In the genomic region with DNA sequence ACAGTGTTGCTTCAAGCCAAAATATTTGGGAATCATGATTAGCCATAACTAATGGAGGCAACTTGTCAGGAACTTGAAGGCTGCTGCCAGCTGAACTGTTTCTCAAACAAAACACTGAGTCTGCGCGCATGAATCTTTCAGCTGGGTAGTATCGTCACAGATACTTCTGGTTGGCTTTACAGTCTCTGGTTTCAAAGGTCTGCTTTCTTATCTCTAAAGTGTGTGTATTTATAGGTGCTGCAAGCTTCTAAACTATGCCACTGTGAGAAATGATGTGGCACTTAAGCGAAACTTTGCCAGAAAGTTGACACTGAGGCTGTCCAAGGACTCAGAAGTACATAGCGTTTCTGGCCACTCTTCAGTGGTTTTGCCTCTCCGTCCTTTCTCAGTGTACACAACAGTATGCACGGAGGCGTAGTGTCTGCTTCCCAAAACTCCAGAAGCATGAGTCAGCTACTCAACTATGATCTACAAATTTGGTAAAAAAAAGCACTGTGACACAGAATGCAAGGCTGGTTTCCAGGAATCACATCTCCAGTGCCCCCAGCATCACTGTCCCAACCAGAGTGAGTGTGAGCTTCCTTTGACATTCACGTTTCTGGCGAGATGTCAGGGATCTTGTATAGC, we compare ENCODE assay signal across 12 mouse cellular contexts. TPM values are rescaled to one million over a fixed set of nuclear protein-coding genes. Genes with fewer than 3 reads are reported as not detected.
DNase-seq lines count a peak whose midpoint lies in the region; ATAC-seq and TF ChIP-seq lines count a peak whose summit lies in the region.
"Had no signal": no experiment of that assay in that cellular context is flagged by ENCODE, and none has a peak within 500 bp of the region (broad histone marks: within the 10 kb centered on the region; RNA-seq: fewer than 3 reads in every experiment).

No protein-coding gene starts in this region.

- peaks cover 0 to 5% of the 10 kb centered on the region in 2 experiments; a peak in 1 of 4 replicates for H3K4me1 ChIP-seq in CH12.LX (ENCODE audit: control insufficient read depth in 1 of 2, insufficient read depth in 2 of 2)
- peaks cover 23% of the 10 kb centered on the region for H3K4me1 ChIP-seq in heart, embryonic 12.5 days (replicated peaks)
- no peaks in the 10 kb centered on the region for H3K4me1 ChIP-seq in lung, embryonic 16.5 days (replicated peaks; ENCODE audit: control insufficient read depth, insufficient read depth, low read length)
- no peaks in the 10 kb centered on the region for H3K4me1 ChIP-seq in thymus, adult 2 months (replicated peaks; ENCODE audit: control insufficient read depth, insufficient read depth, low read length)
- H3K4me1 ChIP-seq in hindbrain, embryonic 16.5 days (ENCODE audit: control insufficient read depth, insufficient read depth, low read depth, low read length): no peaks in the 10 kb centered on the region

- no peaks in the 10 kb centered on the region for H3K79me2 ChIP-seq in CH12.LX (replicated peaks; ENCODE audit: control insufficient read depth, extremely low read depth, insufficient read depth, poor library complexity, severe bottlenecking)

- H3K27ac ChIP-seq in CH12.LX (ENCODE audit: insufficient read depth, low read depth): no peak overlapping the region
- H3K27ac ChIP-seq in heart, embryonic 12.5 days (ENCODE audit: poor library complexity, severe bottlenecking): peak overlapping the region; percentile 91
- H3K27ac ChIP-seq in lung, embryonic 16.5 days (ENCODE audit: low read length): peak overlapping the region; percentile 82
- no peak overlapping the region for H3K27ac ChIP-seq in thymus, adult 2 months (ENCODE audit: control insufficient read depth, insufficient read depth, low read length)
- no peak overlapping the region for H3K27ac ChIP-seq in hindbrain, embryonic 16.5 days (ENCODE audit: low read depth, low read length)
- H3K27ac ChIP-seq: liver, embryonic 14.5 days had no signal

- TF ChIP-seq EP300 in CH12.LX (IDR thresholded peaks at IDR 0.05; ENCODE audit: low read length): no peak

- no peaks in the 10 kb centered on the region for H3K27me3 ChIP-seq in CH12.LX (replicated peaks)
- H3K27me3 ChIP-seq in heart, embryonic 12.5 days (replicated peaks): no peaks in the 10 kb centered on the region
- no peaks in the 10 kb centered on the region for H3K27me3 ChIP-seq in lung, embryonic 16.5 days (ENCODE audit: control insufficient read depth, insufficient read depth, low read depth, low read length)
- H3K27me3 ChIP-seq in thymus, adult 2 months (ENCODE audit: control insufficient read depth, insufficient read depth, low read length): no peaks in the 10 kb centered on the region
- H3K27me3 ChIP-seq in hindbrain, embryonic 16.5 days (replicated peaks; ENCODE audit: control insufficient read depth, insufficient read depth, low read length): no peaks in the 10 kb centered on the region

- H3K36me3 ChIP-seq in CH12.LX (replicated peaks in 1 of 2; ENCODE audit: control insufficient read depth in 1 of 2, insufficient read depth in 1 of 2, low read length in 1 of 2): no peaks in the 10 kb centered on the region
- no peaks in the 10 kb centered on the region for H3K36me3 ChIP-seq in heart, embryonic 12.5 days
- H3K36me3 ChIP-seq in lung, embryonic 16.5 days (ENCODE audit: control insufficient read depth, insufficient read depth, low read length): no peaks in the 10 kb centered on the region
- no peaks in the 10 kb centered on the region for H3K36me3 ChIP-seq in thymus, adult 2 months (ENCODE audit: control insufficient read depth, insufficient read depth, low read length)
- H3K36me3 ChIP-seq in hindbrain, embryonic 16.5 days (ENCODE audit: control insufficient read depth, insufficient read depth, low read length): no peaks in the 10 kb centered on the region

- peak; percentile 66 for ATAC-seq in heart, embryonic 12.5 days (ENCODE audit: insufficient number of reproducible peaks, low FRiP score)
- peak; percentile 91 for ATAC-seq in lung, embryonic 16.5 days (ENCODE audit: low read depth)
- ATAC-seq in hindbrain, embryonic 16.5 days: no peak
- ATAC-seq: forebrain, postnatal 0 days had no signal

- TF ChIP-seq POLR2A in CH12.LX (IDR thresholded peaks at IDR 0.05; ENCODE audit: low read depth, low read length): no peak
- no peak for TF ChIP-seq POLR2A in thymus, adult 2 months (IDR thresholded peaks at IDR 0.05; ENCODE audit: control insufficient read depth, extremely low read depth, insufficient read depth, low read length, poor library complexity)

- H3K4me3 ChIP-seq in CH12.LX (replicated peaks in 1 of 3; ENCODE audit: low read depth in 2 of 3, low read length in 2 of 3, poor library complexity in 1 of 3): no peak overlapping the region
- no peak overlapping the region for H3K4me3 ChIP-seq in heart, embryonic 12.5 days
- no peak overlapping the region for H3K4me3 ChIP-seq in lung, embryonic 16.5 days (ENCODE audit: low read length)
- no peak overlapping the region for H3K4me3 ChIP-seq in thymus, adult 2 months (ENCODE audit: control insufficient read depth, insufficient read depth, low read length)
- no peak overlapping the region for H3K4me3 ChIP-seq in hindbrain, embryonic 16.5 days (ENCODE audit: low read length)

- in situ Hi-C loops in CH12.LX (cut with MboI; ENCODE audit: low pct_ligation_motif_present, low pct_unique_long_range_greater_than_20kb, low sequenced_read_pairs): no loop called here

- no peak for TF ChIP-seq RAD21 in CH12.LX (IDR thresholded peaks at IDR 0.05; ENCODE audit: low read depth, low read length)

- TF ChIP-seq CTCF in CH12.LX (conservative IDR thresholded peaks at IDR 0.05 in 1 of 2, IDR thresholded peaks at IDR 0.05 in 1 of 2; ENCODE audit: low read depth in 2 of 2, low read length in 2 of 2): no peak
- TF ChIP-seq CTCF in thymus, adult 2 months (IDR thresholded peaks at IDR 0.05; ENCODE audit: borderline replicate concordance, control insufficient read depth, extremely low read depth, insufficient read depth, low read length, poor library complexity): no peak

- dilution Hi-C loops in CH12.LX (cut with MboI; ENCODE audit: extremely low pct_ligation_motif_present, extremely low pct_unique_long_range_greater_than_20kb, low sequenced_read_pairs): no loop called here

- H3K4me2 ChIP-seq in CH12.LX (ENCODE audit: insufficient read depth, low read depth, poor library complexity, severe bottlenecking): peak overlapping the region; percentile 49
- H3K4me2 ChIP-seq in heart, embryonic 12.5 days: peak overlapping the region; percentile 43
- 0 out of 2 replicates have a peak overlapping the region, but pooled peaks have one; percentile 7 for H3K4me2 ChIP-seq in lung, embryonic 16.5 days (ENCODE audit: low read depth, low read length)
- H3K4me2 ChIP-seq in hindbrain, embryonic 16.5 days (ENCODE audit: low read length): no peak overlapping the region

- 21% methylated on average over 10 of the region's 10 CpGs for WGBS in heart, embryonic 12.5 days
- WGBS in lung, embryonic 16.5 days: 7% methylated on average over 10 of the region's 10 CpGs
- 81% methylated on average over 10 of the region's 10 CpGs for WGBS in thymus, adult 2 months
- WGBS in hindbrain, embryonic 16.5 days: 83% methylated on average over 10 of the region's 10 CpGs

- DNase-seq in adrenal gland, postnatal 36 days: peak; percentile 6 to 7
- DNase-seq in adrenal gland, adult 18-20 months (ENCODE audit: low spot score in 2 of 2): no peak
- no peak for DNase-seq in CH12.LX (ENCODE audit: extremely low read depth)
- DNase-seq in thymus, adult 2 months: no peak
- DNase-seq in urinary bladder, adult 18-20 months (ENCODE audit: low spot score in 2 of 2): no peak
- DNase-seq: forebrain, postnatal 0 days; kidney, postnatal 10 days; thymus, postnatal 14 days had no signal

- H3K9ac ChIP-seq in CH12.LX (ENCODE audit: insufficient read depth, low read depth): no peak overlapping the region
- H3K9ac ChIP-seq in heart, embryonic 12.5 days: no peak overlapping the region; the same call in 1 of the 2 replicates
- no peak overlapping the region for H3K9ac ChIP-seq in lung, embryonic 16.5 days (ENCODE audit: low read length)
- H3K9ac ChIP-seq in hindbrain, embryonic 16.5 days (ENCODE audit: low read depth, low read length): no peak overlapping the region
- H3K9ac ChIP-seq: forebrain, postnatal 0 days; liver, embryonic 14.5 days had no signal

- no peaks in the 10 kb centered on the region for H3K9me3 ChIP-seq in CH12.LX (replicated peaks; ENCODE audit: low read length)
- H3K9me3 ChIP-seq in heart, embryonic 12.5 days (replicated peaks): no peaks in the 10 kb centered on the region
- H3K9me3 ChIP-seq in lung, embryonic 16.5 days (ENCODE audit: control insufficient read depth, low read length): no peaks in the 10 kb centered on the region
- H3K9me3 ChIP-seq in hindbrain, embryonic 16.5 days (ENCODE audit: control insufficient read depth, low read length): no peaks in the 10 kb centered on the region

TF ChIP-seq in CH12.LX, 34 proteins besides CTCF, POLR2A, EP300 and RAD21:
- TF ChIP-seq NRF1 (IDR thresholded peaks at IDR 0.05; ENCODE audit: low read depth, low read length) (peak; percentile 53; the same call in 1 of the 2 replicates), KAT2A (IDR thresholded peaks at IDR 0.05; ENCODE audit: insufficient replicate concordance, low read length) (no peak), HCFC1 (IDR thresholded peaks at IDR 0.05; ENCODE audit: low read depth, low read length) (no peak)

RNA-seq across cellular contexts. Expression of a gene that starts 46.8 kb away (rescaled TPM):
- 10 to 100 TPM; 16.7 to 26.1 TPM for total RNA-seq in adrenal gland, postnatal 36 days (2021)
- total RNA-seq in adrenal gland, adult 18-20 months (2021): 10 to 100 TPM; 15.7 to 19.7 TPM
- 10.8 and 11.8 TPM in 2 replicates for total RNA-seq in CH12.LX (2012; rRNA removed)
- total RNA-seq in CH12.LX (2014; rRNA removed): 23.3 and 23.9 TPM in 2 replicates
- polyA plus RNA-seq in CH12.LX (2012; ENCODE audit: insufficient read length, low read depth): 18.1 and 18.2 TPM in 2 replicates
- 22.5 and 24.4 TPM in 2 replicates for polyA plus RNA-seq in heart, embryonic 12.5 days (2016; fragmentation: Nextera tagmentation; extraction: Ambion mirVana)
- 20.7 and 23.6 TPM in 2 replicates for polyA plus RNA-seq in lung, embryonic 16.5 days (2015; fragmentation: Nextera tagmentation; extraction: Ambion mirVana)
- 8.3 and 8.4 TPM in 2 replicates for polyA plus RNA-seq in thymus, adult 2 months (2012; rRNA removed)
- 20.2 and 22.4 TPM in 2 replicates for polyA plus RNA-seq in hindbrain, embryonic 16.5 days (2015; fragmentation: Nextera tagmentation; extraction: Ambion mirVana)

Comparison
In these comparisons a context has a peak if more than half of its experiments do, and no peak if none do; other contexts are left out.
1. DNase-seq: peak in adrenal gland, postnatal 36 days (2 of 2); none in adrenal gland, adult 18-20 months (0 of 2), CH12.LX (single experiment), thymus, adult 2 months (single experiment) and urinary bladder, adult 18-20 months (0 of 2).
2. H3K27ac ChIP-seq: peak in heart, embryonic 12.5 days (single experiment) and lung, embryonic 16.5 days (single experiment); none in CH12.LX (single experiment), thymus, adult 2 months (single experiment) and hindbrain, embryonic 16.5 days (single experiment).